Mouse (Mus musculus) forebrain, embryonic 14.5 days (tissue): ENCODE measurements around the gene Olfr1255. TPM values are rescaled to one million over a fixed set of nuclear protein-coding genes. Genes with fewer than 3 reads are reported as not detected.

Experiments
- ATAC-seq: fragments of 200-750 bp; cut with Nextera tagmentation; 2 replicates; pipeline ENCODE4 v1.8.0; 2017; ENCODE audit warnings: mild to moderate bottlenecking, moderate library complexity
- DNase-seq: peaks from one replicate; pipeline ENCODE4 v3.0.0-alpha.2; 2015; ENCODE audit warnings: low spot score
- H3K27ac ChIP-seq: fragments of 300-500 bp; sonication (generic); 2 replicates; pipeline ENCODE4 v1.5.1; 2014; ENCODE audit warnings: low read depth, mild to moderate bottlenecking, control low read depth, low read length, moderate library complexity
- H3K27me3 ChIP-seq: fragments of 300-500 bp; sonication (generic); replicated peaks from 2 replicates; pipeline ENCODE4 v1.6.1; 2014; ENCODE audit warnings: low read length, control low read depth, mixed read lengths; ENCODE audit not compliant: control insufficient read depth, insufficient read depth
- H3K36me3 ChIP-seq: fragments of 300-500 bp; sonication (generic); 2 replicates; pipeline ENCODE4 v1.6.1; 2014; ENCODE audit warnings: low read length, control low read depth; ENCODE audit not compliant: control insufficient read depth, insufficient read depth
- H3K4me1 ChIP-seq: fragments of 300-500 bp; sonication (generic); 2 replicates; pipeline ENCODE4 v1.6.1; 2014; ENCODE audit warnings: antibody characterized with exemption, low read length, control low read depth; ENCODE audit not compliant: control insufficient read depth, insufficient read depth
- H3K4me2 ChIP-seq: fragments of 300-500 bp; sonication (generic); 2 replicates; pipeline ENCODE4 v1.6.1; 2014; ENCODE audit warnings: mild to moderate bottlenecking, control low read depth, low read length
- H3K4me3 ChIP-seq: fragments of 300-500 bp; sonication (generic); 2 replicates; pipeline ENCODE4 v1.5.1; 2014; ENCODE audit warnings: low read depth, low read length, control low read depth
- H3K9ac ChIP-seq: fragments of 300-500 bp; sonication (generic); 2 replicates; pipeline ENCODE4 v1.6.1; 2014; ENCODE audit warnings: mild to moderate bottlenecking, low read length, control low read depth, moderate library complexity
- H3K9me3 ChIP-seq: fragments of 300-500 bp; sonication (generic); replicated peaks from 2 replicates; pipeline ENCODE4 v1.6.1; 2016; ENCODE audit warnings: low read length, control low read depth, mixed read lengths; ENCODE audit not compliant: control insufficient read depth
- WGBS: fragments of 180-500 bp; shearing (Covaris S2); extraction: QIAGEN DNeasy Blood & Tissue Kit; methylation state at CpG from one replicate; pipeline ENCODE4 v1.1.7; 2014; 5-methylcytosine and 5-hydroxymethylcytosine counted together
- polyA plus RNA-seq: library from polyadenylated mRNA; unstranded; fragments of >200 nt; fragmentation: Nextera tagmentation; extraction: Ambion mirVana; gene quantifications from 2 replicates; pipeline ENCODE4 v1.2.1, GENCODE M21; 2014

Olfr1255 gene
- not detected in 2 replicates for polyA plus RNA-seq

DNA sequence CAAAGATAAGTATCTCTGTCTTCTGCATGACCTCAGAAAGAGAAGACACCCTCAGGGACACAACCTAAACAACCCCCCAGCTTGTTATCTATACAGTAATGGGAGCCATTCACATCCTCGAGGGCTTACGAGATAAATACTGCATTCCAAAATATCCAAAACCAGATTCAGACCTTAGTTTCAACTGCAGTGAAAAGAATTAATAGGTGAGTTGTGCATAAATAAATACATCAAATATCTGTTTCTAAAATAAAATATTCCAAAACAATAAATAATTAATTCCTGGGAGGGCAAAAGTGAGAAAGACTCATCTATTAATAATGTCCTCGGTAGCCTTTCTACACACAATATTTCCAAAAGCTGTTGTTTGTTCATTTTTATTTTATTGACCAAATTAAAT is at the start of gene Olfr1255:
Gene Olfr1255, plus strand, starts transcription at position 301 of the 400 bp plus-strand sequence.
- no peaks in the 10 kb centered on the region for H3K4me1 ChIP-seq
- H3K4me3 ChIP-seq: no peak within 1 kb of the TSS
- H3K27me3 ChIP-seq: no peaks in the 10 kb centered on the region
- no peaks in the 10 kb centered on the region for H3K36me3 ChIP-seq
- DNase-seq (no peak), ATAC-seq (no peak)
- no peak within 1 kb of the TSS for H3K27ac ChIP-seq
- WGBS: 85% methylated on average over 3 of the region's 3 CpGs
- no peak within 1 kb of the TSS for H3K9ac ChIP-seq
- H3K9me3 ChIP-seq: no peaks in the 10 kb centered on the region
- H3K4me2 ChIP-seq: no peak within 1 kb of the TSS

DNA sequence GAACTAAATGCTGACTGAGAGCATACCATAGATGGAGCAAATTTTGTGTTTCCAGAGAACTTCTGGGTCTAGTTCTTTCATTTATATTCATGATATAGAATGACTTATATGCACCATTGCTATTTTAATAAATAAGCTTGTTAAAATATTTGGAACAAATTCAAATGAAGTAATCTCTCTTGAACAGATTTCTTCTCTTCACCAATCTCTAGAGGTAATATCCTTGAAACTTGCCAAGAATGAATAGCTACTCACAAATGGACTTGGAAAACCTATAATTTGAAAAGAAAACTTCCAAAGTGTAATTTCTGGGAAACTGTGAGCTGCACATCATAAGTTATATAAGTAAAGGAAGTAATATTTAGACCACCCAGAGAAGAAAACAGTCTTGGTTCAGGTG is 18.3 kb upstream of the Olfr1255 start, which contains the start of gene Olfr1254:
Gene Olfr1254, minus strand, starts transcription at position 101 of the 400 bp plus-strand sequence.
- no peaks in the 10 kb centered on the region for H3K27me3 ChIP-seq
- no peaks in the 10 kb centered on the region for H3K9me3 ChIP-seq
- H3K36me3 ChIP-seq: no peaks in the 10 kb centered on the region
- ATAC-seq (no peak), DNase-seq (no peak)
- H3K4me2 ChIP-seq: no peak within 1 kb of the TSS
- no peak within 1 kb of the TSS for H3K4me3 ChIP-seq
- H3K9ac ChIP-seq: no peak within 1 kb of the TSS
- no peaks in the 10 kb centered on the region for H3K4me1 ChIP-seq
- no peak within 1 kb of the TSS for H3K27ac ChIP-seq

DNA sequence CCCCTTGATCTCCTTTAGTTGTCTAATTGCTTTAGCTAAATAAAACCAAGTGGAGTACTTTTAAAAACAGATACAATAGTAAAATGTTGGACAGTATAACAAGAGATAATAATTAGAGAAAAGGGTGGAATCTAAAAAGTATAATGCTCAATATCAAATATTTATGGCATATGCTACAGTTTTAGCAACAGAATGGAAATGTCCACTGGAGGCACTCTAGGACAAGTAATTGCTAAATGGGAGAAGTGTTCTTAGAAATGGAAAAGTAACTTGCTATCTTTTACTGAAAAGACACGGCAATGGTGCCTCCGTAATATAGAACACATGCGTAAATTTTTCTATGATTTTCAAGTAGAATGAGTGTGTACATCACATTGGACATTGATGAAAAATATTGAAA is 12.3 kb upstream of the Olfr1255 start:
- no peaks in the 10 kb centered on the region for H3K4me1 ChIP-seq
- H3K27ac ChIP-seq: no peak overlapping the region
- no peak overlapping the region for H3K4me2 ChIP-seq
- no peaks in the 10 kb centered on the region for H3K27me3 ChIP-seq
- no peaks in the 10 kb centered on the region for H3K9me3 ChIP-seq
- DNase-seq (no peak), ATAC-seq (no peak)
- no peak overlapping the region for H3K4me3 ChIP-seq
- no peaks in the 10 kb centered on the region for H3K36me3 ChIP-seq
- no peak overlapping the region for H3K9ac ChIP-seq
- 96% methylated on average over 3 of the region's 3 CpGs for WGBS

DNA sequence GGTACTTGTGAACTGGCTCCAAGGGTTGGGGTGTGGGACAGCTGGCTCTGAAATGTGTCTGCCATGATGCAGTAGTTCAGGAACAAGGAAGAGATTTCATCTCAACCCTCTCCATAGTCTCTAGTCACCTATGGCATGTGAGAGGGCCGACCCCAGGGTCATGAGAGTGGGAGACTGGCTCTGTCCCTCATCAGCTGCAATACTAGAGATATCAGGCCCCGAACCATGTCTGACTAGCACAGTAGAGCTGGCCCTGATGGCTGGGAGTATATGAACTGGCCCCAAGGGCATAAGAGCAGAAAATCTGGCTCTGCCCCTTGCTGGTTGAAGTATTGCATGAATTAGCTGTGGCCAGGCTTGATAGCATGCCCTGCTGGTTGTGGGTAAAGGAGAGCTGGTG is 1.1 kb upstream of the Olfr1255 start:
- no peak overlapping the region for H3K9ac ChIP-seq
- no peak overlapping the region for H3K4me2 ChIP-seq
- H3K4me1 ChIP-seq: no peaks in the 10 kb centered on the region
- H3K27me3 ChIP-seq: no peaks in the 10 kb centered on the region
- no peak overlapping the region for H3K4me3 ChIP-seq
- no peaks in the 10 kb centered on the region for H3K36me3 ChIP-seq
- no peak for ATAC-seq
- no peaks in the 10 kb centered on the region for H3K9me3 ChIP-seq
- WGBS: 90% methylated on average over 2 of the region's 2 CpGs
- H3K27ac ChIP-seq: no peak overlapping the region
- no peak for DNase-seq

DNA sequence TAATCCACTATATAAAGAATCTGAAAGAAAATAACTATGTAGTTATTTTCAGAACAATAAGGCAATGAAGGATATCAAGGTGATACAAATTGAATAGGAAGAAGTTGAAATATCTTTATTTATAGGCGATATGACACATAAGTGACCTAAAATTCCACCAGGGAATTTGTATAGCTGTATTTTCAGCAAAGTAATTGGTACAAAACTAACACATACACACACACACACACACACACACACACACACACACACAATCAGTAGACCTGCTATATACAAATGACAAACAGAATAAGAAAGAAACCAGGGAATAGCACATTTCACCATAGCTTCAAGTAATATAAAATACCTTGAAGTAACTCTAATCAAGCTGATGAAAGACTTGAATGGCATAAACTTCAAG is 8.4 kb downstream of the Olfr1255 start:
- DNase-seq: no peak
- H3K4me3 ChIP-seq: no peak overlapping the region
- H3K36me3 ChIP-seq: no peaks in the 10 kb centered on the region
- no peak overlapping the region for H3K4me2 ChIP-seq
- ATAC-seq: no peak
- no peaks in the 10 kb centered on the region for H3K4me1 ChIP-seq
- H3K27ac ChIP-seq: no peak overlapping the region
- no peak overlapping the region for H3K9ac ChIP-seq
- WGBS: 97% methylated on average over 1 of the region's 1 CpGs
- H3K9me3 ChIP-seq: no peaks in the 10 kb centered on the region
- H3K27me3 ChIP-seq: no peaks in the 10 kb centered on the region

DNA sequence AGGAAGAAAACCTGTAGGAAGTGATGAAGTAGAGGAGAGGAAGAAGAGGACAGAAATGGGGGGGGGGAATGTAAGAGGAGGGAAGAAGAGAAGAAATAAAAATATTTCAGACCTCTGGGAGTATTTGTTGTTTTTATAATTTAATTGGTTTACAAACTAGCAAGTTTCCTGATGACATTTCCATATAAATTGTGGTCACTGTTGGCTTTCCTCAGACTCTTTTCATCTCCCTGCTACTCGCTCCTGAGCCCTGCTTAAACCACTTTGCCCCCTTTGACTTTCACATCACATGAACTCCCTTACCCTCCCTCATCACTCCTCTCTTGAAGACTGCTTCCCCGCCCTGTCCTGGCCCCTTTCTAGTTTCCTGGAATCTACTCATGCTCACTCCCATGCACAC is 29.6 kb downstream of the Olfr1255 start, which contains the start of gene Olfr1256:
Gene Olfr1256, minus strand, starts transcription at position 101 of the 400 bp plus-strand sequence.
- H3K4me1 ChIP-seq: no peaks in the 10 kb centered on the region
- no peak for ATAC-seq
- no peak within 1 kb of the TSS for H3K9ac ChIP-seq
- no peak within 1 kb of the TSS for H3K27ac ChIP-seq
- no peaks in the 10 kb centered on the region for H3K27me3 ChIP-seq
- no peak within 1 kb of the TSS for H3K4me2 ChIP-seq
- H3K36me3 ChIP-seq: no peaks in the 10 kb centered on the region
- 58% methylated on average over 2 of the region's 2 CpGs for WGBS
- DNase-seq: no peak
- H3K4me3 ChIP-seq: no peak within 1 kb of the TSS
- H3K9me3 ChIP-seq: no peaks in the 10 kb centered on the region

DNA sequence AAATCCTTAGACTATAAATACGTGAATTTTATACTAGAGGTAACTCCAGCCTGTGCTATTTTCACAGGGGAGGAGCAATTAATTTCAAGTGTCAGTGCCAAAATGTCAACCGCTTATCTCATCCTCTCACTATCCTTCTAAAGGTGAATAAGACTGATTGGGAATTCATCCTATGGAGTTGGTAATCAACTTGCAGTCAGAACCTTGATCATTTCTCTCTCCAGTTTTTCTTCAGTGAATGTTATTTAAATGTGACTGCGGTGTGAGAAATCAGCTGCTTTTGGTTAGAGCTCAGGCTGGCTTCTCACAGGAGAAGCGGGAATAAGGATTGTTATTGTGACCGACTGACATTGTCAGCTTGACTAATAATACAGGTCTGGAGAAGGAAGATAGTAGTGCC is 36.3 kb downstream of the Olfr1255 start, which contains the start of gene Olfr48:
Gene Olfr48, minus strand, starts transcription at position 101 of the 400 bp plus-strand sequence.
- H3K9me3 ChIP-seq: no peaks in the 10 kb centered on the region
- H3K4me2 ChIP-seq: no peak within 1 kb of the TSS
- 93% methylated on average over 5 of the region's 5 CpGs for WGBS
- H3K4me3 ChIP-seq: no peak within 1 kb of the TSS
- no peaks in the 10 kb centered on the region for H3K27me3 ChIP-seq
- no peaks in the 10 kb centered on the region for H3K36me3 ChIP-seq
- DNase-seq (no peak), ATAC-seq (no peak)
- no peak within 1 kb of the TSS for H3K27ac ChIP-seq
- no peaks in the 10 kb centered on the region for H3K4me1 ChIP-seq
- H3K9ac ChIP-seq: no peak within 1 kb of the TSS

DNA sequence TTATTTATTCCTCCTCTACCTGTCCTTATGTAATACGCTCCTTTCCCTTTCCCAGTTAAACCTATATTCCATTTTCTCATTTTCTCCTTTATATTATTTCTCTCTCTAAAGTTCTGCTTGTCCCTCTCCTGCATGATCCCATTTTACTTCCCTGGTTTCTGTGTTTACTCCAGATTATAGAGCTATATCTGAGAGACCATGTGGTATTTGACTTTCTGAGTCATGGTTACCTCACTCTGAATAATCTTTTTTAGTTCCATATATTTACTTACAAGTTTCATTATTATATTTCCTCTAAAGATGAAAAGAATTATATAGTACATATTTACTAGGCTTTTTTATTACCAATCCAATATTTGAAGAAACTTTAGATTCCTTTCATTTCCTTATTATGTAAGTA is 37.4 kb downstream of the Olfr1255 start:
- Histone ChIP-seq H3K27ac (no peak overlapping the region), H3K36me3 (no peaks in the 10 kb centered on the region), H3K4me3 (no peak overlapping the region), H3K4me2 (no peak overlapping the region), H3K9me3 (no peaks in the 10 kb centered on the region), H3K9ac (no peak overlapping the region), H3K27me3 (no peaks in the 10 kb centered on the region), H3K4me1 (no peaks in the 10 kb centered on the region)
- 92% methylated on average over 1 of the region's 1 CpGs for WGBS
- ATAC-seq (no peak), DNase-seq (no peak)
